Mouse (Mus musculus): ENCODE measurements around the gene Myl6. TPM values are rescaled to one million over a fixed set of nuclear protein-coding genes. Genes with fewer than 3 reads are reported as not detected.

Myl6 gene
- polyA plus RNA-seq, 1 experiment = 642 TPM

DNA sequence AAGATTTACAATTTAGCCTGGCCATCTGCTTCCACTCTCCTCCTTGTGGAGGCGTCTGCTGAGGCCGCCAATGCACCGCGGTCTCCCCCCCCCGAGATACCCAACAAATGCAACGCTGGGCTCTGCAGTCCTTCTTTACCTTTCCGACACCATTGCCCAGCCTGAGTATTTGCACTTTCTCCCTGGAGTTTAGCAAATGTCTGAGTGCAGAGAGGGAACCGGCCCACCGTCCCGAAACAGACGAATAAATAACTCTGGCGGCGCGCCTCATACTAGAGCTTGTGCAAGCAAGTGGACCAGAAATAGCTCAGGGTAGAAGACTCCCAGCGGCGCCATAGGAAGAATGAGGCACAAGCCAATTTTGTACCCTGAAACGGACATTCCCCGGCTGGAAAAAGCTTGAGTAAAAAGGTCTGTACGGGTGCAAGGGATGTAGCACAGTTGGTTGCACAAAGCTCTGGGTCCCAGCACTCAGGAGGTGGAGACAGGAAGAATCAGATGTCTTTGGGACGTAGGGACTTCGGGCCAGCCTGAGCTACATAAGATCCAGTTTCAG, 5.2 kb upstream of the Myl6 start:
- TF ChIP-seq CTCF (IDR thresholded peaks at IDR 0.05; ENCODE audit: low read depth, low read length) (no peak), POLR2A (IDR thresholded peaks at IDR 0.05; ENCODE audit: insufficient read depth, low read length) (no peak), EP300 (IDR thresholded peaks at IDR 0.05; ENCODE audit: insufficient read depth, low read depth, low read length) (no peak)
- Histone ChIP-seq H3K9ac (ENCODE audit: low read depth, poor library complexity, severe bottlenecking) (peak overlapping the region; percentile 62), H3K27ac (ENCODE audit: insufficient read depth, low read length) (peak overlapping the region; percentile 60), H3K36me3 (ENCODE audit: control insufficient read depth, insufficient read depth, low read length, poor library complexity, severe bottlenecking) (no peaks in the 10 kb centered on the region), H3K27me3 (ENCODE audit: control insufficient read depth, insufficient read depth, low read length, poor library complexity, severe bottlenecking) (no peaks in the 10 kb centered on the region), H3K4me1 (ENCODE audit: control insufficient read depth, insufficient read depth, low read length) (no peaks in the 10 kb centered on the region), H3K4me3 (ENCODE audit: low read depth, low read length) (peak overlapping the region; percentile 96), H3K9me3 (replicated peaks; ENCODE audit: control insufficient read depth, insufficient read depth, low read length, poor library complexity, severe bottlenecking) (no peaks in the 10 kb centered on the region)

DNA sequence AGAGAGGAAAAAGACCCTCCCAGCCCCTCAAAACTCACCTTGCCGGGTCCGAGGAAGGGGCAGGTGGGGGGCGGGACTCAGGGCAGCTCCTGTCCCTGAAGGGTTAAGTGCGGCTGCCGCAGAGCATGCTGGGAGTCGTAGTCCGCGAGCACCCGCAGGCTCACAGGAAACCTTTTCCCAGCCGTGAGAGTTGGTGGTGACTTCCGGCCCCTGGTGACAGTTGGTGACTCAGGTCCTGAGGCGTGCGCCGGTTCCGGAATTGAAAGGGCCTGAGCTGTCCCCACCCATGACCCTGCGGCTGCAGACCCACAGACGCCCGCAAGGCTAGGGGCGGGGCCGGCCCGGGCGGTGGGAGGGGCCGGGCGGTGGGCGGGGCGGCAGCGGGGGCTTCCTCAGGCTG, 4.6 kb upstream of the Myl6 start, which contains the start of gene Myl6b:
Gene Myl6b (minus strand): TSS at position 96 of the 400 bp plus-strand sequence.
- peak within 1 kb of the TSS; percentile 60 for H3K27ac ChIP-seq (ENCODE audit: insufficient read depth, low read length)
- H3K4me3 ChIP-seq (ENCODE audit: low read depth, low read length) = peak within 1 kb of the TSS; percentile 96
- H3K36me3 ChIP-seq (ENCODE audit: control insufficient read depth, insufficient read depth, low read length, poor library complexity, severe bottlenecking) = no peaks in the 10 kb centered on the region
- H3K9me3 ChIP-seq (replicated peaks; ENCODE audit: control insufficient read depth, insufficient read depth, low read length, poor library complexity, severe bottlenecking) = no peaks in the 10 kb centered on the region
- no peaks in the 10 kb centered on the region for H3K27me3 ChIP-seq (ENCODE audit: control insufficient read depth, insufficient read depth, low read length, poor library complexity, severe bottlenecking)
- no peaks in the 10 kb centered on the region for H3K4me1 ChIP-seq (ENCODE audit: control insufficient read depth, insufficient read depth, low read length)
- TF ChIP-seq POLR2A (IDR thresholded peaks at IDR 0.05; ENCODE audit: insufficient read depth, low read length) (no peak), CTCF (IDR thresholded peaks at IDR 0.05; ENCODE audit: low read depth, low read length) (no peak), EP300 (IDR thresholded peaks at IDR 0.05; ENCODE audit: insufficient read depth, low read depth, low read length) (peak; percentile 74)
- H3K9ac ChIP-seq (ENCODE audit: low read depth, poor library complexity, severe bottlenecking) = peak within 1 kb of the TSS; percentile 62

DNA sequence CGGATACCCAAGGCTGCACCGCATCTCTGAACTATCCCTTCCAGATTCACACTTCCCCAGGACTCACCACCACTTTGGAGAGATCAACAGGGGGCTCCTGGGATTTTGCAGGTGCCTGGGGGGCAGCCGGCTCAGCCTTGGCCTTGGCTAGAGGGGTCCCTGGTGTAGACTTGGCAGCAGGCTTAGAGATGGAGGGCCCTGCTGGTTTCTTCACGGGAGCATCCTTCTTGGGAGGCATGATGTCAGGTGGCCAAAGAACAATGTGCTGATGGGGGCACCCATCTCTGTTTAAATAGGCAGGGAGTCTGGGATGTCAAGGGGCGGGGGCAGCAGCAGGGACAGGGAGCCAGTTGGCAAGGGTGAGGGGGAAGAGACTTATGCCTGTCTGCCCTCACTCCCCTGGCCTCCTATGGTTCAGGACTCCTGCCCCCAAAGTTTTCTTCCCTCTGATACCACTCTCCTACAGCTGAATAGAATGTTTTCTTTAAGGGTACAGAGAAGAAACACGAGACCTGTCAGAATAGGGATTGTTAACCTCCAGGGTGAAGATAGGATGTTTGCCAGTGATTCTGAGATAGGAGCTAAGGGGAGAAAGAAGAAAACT, 3.3 kb upstream of the Myl6 start:
- no peaks in the 10 kb centered on the region for H3K4me1 ChIP-seq (ENCODE audit: control insufficient read depth, insufficient read depth, low read length)

DNA sequence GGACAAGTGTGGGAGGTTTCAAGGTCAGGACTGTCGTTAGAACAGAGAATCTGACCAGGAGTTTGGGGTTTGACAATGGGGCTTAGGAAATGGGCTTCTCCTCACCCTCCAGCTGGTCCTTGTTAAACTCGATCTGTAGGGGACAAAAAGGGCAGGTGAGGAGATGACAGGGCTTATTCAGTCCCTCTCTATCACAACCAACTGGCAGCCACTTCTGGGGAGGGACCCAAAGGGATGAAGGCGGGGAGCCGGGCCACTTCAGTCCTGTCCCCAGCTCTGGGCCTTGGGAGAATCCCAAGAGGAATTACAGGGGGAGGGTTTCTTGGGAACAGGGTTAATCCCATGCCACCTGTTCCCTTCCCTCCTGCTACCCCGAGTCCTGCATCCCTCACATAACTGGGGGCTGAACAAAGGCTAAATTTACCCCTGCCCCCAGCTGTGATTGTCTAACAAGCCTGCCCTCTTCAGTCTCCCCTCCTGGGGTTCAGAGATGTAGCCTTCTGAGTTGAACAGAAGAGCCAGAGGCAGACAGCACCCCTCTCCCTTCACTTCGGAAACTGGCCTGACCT, 2.6 kb upstream of the Myl6 start:
- TF ChIP-seq POLR2A (IDR thresholded peaks at IDR 0.05; ENCODE audit: insufficient read depth, low read length) = no peak
- no peak for TF ChIP-seq CTCF (IDR thresholded peaks at IDR 0.05; ENCODE audit: low read depth, low read length)
- TF ChIP-seq EP300 (IDR thresholded peaks at IDR 0.05; ENCODE audit: insufficient read depth, low read depth, low read length) = no peak
- Histone ChIP-seq H3K27ac (ENCODE audit: insufficient read depth, low read length) (no peak overlapping the region), H3K9me3 (replicated peaks; ENCODE audit: control insufficient read depth, insufficient read depth, low read length, poor library complexity, severe bottlenecking) (no peaks in the 10 kb centered on the region), H3K36me3 (ENCODE audit: control insufficient read depth, insufficient read depth, low read length, poor library complexity, severe bottlenecking) (peaks cover 4% of the 10 kb centered on the region; the same call in 1 of the 2 replicates), H3K4me1 (ENCODE audit: control insufficient read depth, insufficient read depth, low read length) (peaks cover under 1% of the 10 kb centered on the region), H3K4me3 (ENCODE audit: low read depth, low read length) (no peak overlapping the region), H3K27me3 (ENCODE audit: control insufficient read depth, insufficient read depth, low read length, poor library complexity, severe bottlenecking) (no peaks in the 10 kb centered on the region), H3K9ac (ENCODE audit: low read depth, poor library complexity, severe bottlenecking) (no peak overlapping the region)

More for the DNA sequence above, 3.3 kb upstream of the Myl6 start:
- H3K27ac ChIP-seq (ENCODE audit: insufficient read depth, low read length) = no peak overlapping the region
- no peaks in the 10 kb centered on the region for H3K27me3 ChIP-seq (ENCODE audit: control insufficient read depth, insufficient read depth, low read length, poor library complexity, severe bottlenecking)
- no peaks in the 10 kb centered on the region for H3K36me3 ChIP-seq (ENCODE audit: control insufficient read depth, insufficient read depth, low read length, poor library complexity, severe bottlenecking)
- TF ChIP-seq POLR2A (IDR thresholded peaks at IDR 0.05; ENCODE audit: insufficient read depth, low read length) (no peak), CTCF (IDR thresholded peaks at IDR 0.05; ENCODE audit: low read depth, low read length) (no peak), EP300 (IDR thresholded peaks at IDR 0.05; ENCODE audit: insufficient read depth, low read depth, low read length) (no peak)
- H3K9me3 ChIP-seq (replicated peaks; ENCODE audit: control insufficient read depth, insufficient read depth, low read length, poor library complexity, severe bottlenecking) = no peaks in the 10 kb centered on the region
- no peak overlapping the region for H3K9ac ChIP-seq (ENCODE audit: low read depth, poor library complexity, severe bottlenecking)
- no peak overlapping the region for H3K4me3 ChIP-seq (ENCODE audit: low read depth, low read length)

DNA sequence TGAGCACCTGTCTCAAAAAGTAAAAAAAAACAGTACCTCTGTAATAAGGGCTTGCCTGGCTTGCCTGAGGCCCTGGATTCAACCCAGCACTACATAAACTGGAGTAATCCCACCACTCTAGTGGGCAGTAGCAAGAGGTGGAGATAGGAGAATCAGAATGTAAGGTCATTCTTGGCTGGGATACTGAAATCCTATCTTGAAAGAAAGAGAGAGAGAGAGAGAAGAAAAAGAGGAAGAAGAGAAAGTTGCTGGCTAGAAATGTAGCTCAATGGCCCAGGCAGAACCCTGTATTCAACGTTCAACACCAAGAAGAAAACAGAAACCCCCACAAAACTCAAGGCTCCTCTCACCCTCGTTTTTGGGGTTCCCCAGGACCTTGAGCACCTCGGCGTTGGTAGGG, 2.0 kb upstream of the Myl6 start:
- no peak overlapping the region for H3K4me3 ChIP-seq (ENCODE audit: low read depth, low read length)
- H3K27me3 ChIP-seq (ENCODE audit: control insufficient read depth, insufficient read depth, low read length, poor library complexity, severe bottlenecking) = no peaks in the 10 kb centered on the region
- H3K27ac ChIP-seq (ENCODE audit: insufficient read depth, low read length) = no peak overlapping the region
- H3K4me1 ChIP-seq (ENCODE audit: control insufficient read depth, insufficient read depth, low read length) = peaks cover 3% of the 10 kb centered on the region
- no peak overlapping the region for H3K9ac ChIP-seq (ENCODE audit: low read depth, poor library complexity, severe bottlenecking)
- peaks cover 4% of the 10 kb centered on the region; the same call in 1 of the 2 replicates for H3K36me3 ChIP-seq (ENCODE audit: control insufficient read depth, insufficient read depth, low read length, poor library complexity, severe bottlenecking)
- no peaks in the 10 kb centered on the region for H3K9me3 ChIP-seq (replicated peaks; ENCODE audit: control insufficient read depth, insufficient read depth, low read length, poor library complexity, severe bottlenecking)
- TF ChIP-seq POLR2A (IDR thresholded peaks at IDR 0.05; ENCODE audit: insufficient read depth, low read length) = no peak
- no peak for TF ChIP-seq CTCF (IDR thresholded peaks at IDR 0.05; ENCODE audit: low read depth, low read length)
- no peak for TF ChIP-seq EP300 (IDR thresholded peaks at IDR 0.05; ENCODE audit: insufficient read depth, low read depth, low read length)

DNA sequence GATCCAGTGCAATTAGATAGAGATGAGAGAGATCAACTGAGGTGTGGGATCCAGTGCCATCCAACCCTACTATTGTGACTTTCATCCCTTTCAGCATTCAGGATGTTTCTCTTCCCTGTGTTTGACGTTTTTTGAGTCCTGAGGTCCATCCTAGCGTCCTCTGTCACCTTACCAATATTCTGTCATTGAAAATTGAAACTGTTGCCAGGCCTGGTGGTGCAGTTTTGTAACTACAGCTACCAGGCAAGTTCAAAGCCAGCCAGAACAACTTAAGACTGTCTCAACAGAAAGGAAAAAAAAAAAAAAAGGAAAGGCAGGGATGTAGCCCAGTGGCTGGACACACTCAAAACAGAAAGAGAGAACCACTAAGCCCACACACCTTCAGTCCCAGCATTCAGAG, 1.3 kb upstream of the Myl6 start:
- H3K27ac ChIP-seq (ENCODE audit: insufficient read depth, low read length) = no peak overlapping the region
- H3K27me3 ChIP-seq (ENCODE audit: control insufficient read depth, insufficient read depth, low read length, poor library complexity, severe bottlenecking) = no peaks in the 10 kb centered on the region
- no peak for TF ChIP-seq CTCF (IDR thresholded peaks at IDR 0.05; ENCODE audit: low read depth, low read length)
- TF ChIP-seq EP300 (IDR thresholded peaks at IDR 0.05; ENCODE audit: insufficient read depth, low read depth, low read length) = no peak
- TF ChIP-seq POLR2A (IDR thresholded peaks at IDR 0.05; ENCODE audit: insufficient read depth, low read length) = no peak
- H3K4me3 ChIP-seq (ENCODE audit: low read depth, low read length) = no peak overlapping the region
- no peaks in the 10 kb centered on the region for H3K9me3 ChIP-seq (replicated peaks; ENCODE audit: control insufficient read depth, insufficient read depth, low read length, poor library complexity, severe bottlenecking)
- peaks cover 7% of the 10 kb centered on the region for H3K36me3 ChIP-seq (ENCODE audit: control insufficient read depth, insufficient read depth, low read length, poor library complexity, severe bottlenecking)
- H3K4me1 ChIP-seq (ENCODE audit: control insufficient read depth, insufficient read depth, low read length) = peaks cover 3% of the 10 kb centered on the region
- H3K9ac ChIP-seq (ENCODE audit: low read depth, poor library complexity, severe bottlenecking) = peak overlapping the region; percentile 70

Measured in ES-Bruce4 (cell line).